In genomic region chr5:90331071-90331470, GRCm38 (mm10) we compare ENCODE assay signal across 24 mouse cellular contexts. TPM values are rescaled to one million over a fixed set of nuclear protein-coding genes. Genes with fewer than 3 reads are reported as not detected.
DNase-seq lines count a peak whose midpoint lies in the region; ATAC-seq and TF ChIP-seq lines count a peak whose summit lies in the region.
"Had no signal": no experiment of that assay in that cellular context is flagged by ENCODE, and none has a peak within 500 bp of the region (broad histone marks: within the 10 kb centered on the region; RNA-seq: fewer than 3 reads in every experiment).

No protein-coding gene starts in this region.

- H3K27me3 ChIP-seq in heart, embryonic 15.5 days, result no peaks in the 10 kb centered on the region
- H3K27me3 ChIP-seq in forebrain, postnatal 0 days (ENCODE audit: insufficient read depth, low read length), result no peaks in the 10 kb centered on the region
- H3K27me3 ChIP-seq in midbrain, embryonic 13.5 days, result no peaks in the 10 kb centered on the region
- H3K27me3 ChIP-seq: forebrain, embryonic 13.5 days; heart, embryonic 12.5 days; hindbrain, embryonic 15.5 days; limb, embryonic 12.5 days; liver, embryonic 12.5 days; lung, embryonic 15.5 days had no signal

- H3K4me3 ChIP-seq in heart, embryonic 15.5 days, result no peak overlapping the region
- H3K4me3 ChIP-seq in forebrain, postnatal 0 days (ENCODE audit: low read depth, low read length), result no peak overlapping the region
- H3K4me3 ChIP-seq in midbrain, embryonic 13.5 days (replicated peaks), result no peak overlapping the region
- H3K4me3 ChIP-seq: forebrain, embryonic 13.5 days; heart, adult 2 months; heart, embryonic 12.5 days; hindbrain, embryonic 10.5 days; hindbrain, embryonic 15.5 days; limb, embryonic 12.5 days; liver, embryonic 12.5 days; lung, embryonic 15.5 days had no signal

- 70% methylated on average over 1 of the region's 1 CpGs for WGBS in heart, embryonic 15.5 days
- 65% methylated on average over 1 of the region's 1 CpGs for WGBS in forebrain, postnatal 0 days
- WGBS in midbrain, embryonic 13.5 days, result 94% methylated on average over 1 of the region's 1 CpGs

- peak overlapping the region; percentile 34; the same call in 1 of the 2 replicates for H3K27ac ChIP-seq in heart, embryonic 15.5 days
- no peak overlapping the region for H3K27ac ChIP-seq in forebrain, postnatal 0 days (ENCODE audit: low read depth, low read length)
- H3K27ac ChIP-seq in midbrain, embryonic 13.5 days, result no peak overlapping the region
- H3K27ac ChIP-seq: forebrain, embryonic 13.5 days; heart, adult 2 months; hindbrain, embryonic 10.5 days; hindbrain, embryonic 15.5 days; limb, embryonic 12.5 days; liver, embryonic 12.5 days; lung, embryonic 15.5 days had no signal

- no peak overlapping the region for H3K9ac ChIP-seq in heart, embryonic 15.5 days
- H3K9ac ChIP-seq in forebrain, postnatal 0 days, result no peak overlapping the region
- no peak overlapping the region for H3K9ac ChIP-seq in midbrain, embryonic 13.5 days (replicated peaks)
- H3K9ac ChIP-seq: forebrain, embryonic 13.5 days; heart, embryonic 12.5 days; hindbrain, embryonic 15.5 days; limb, embryonic 12.5 days; liver, embryonic 12.5 days; lung, embryonic 15.5 days had no signal

- no peaks in the 10 kb centered on the region for H3K36me3 ChIP-seq in heart, embryonic 15.5 days
- no peaks in the 10 kb centered on the region for H3K36me3 ChIP-seq in forebrain, postnatal 0 days (ENCODE audit: insufficient read depth)
- H3K36me3 ChIP-seq in midbrain, embryonic 13.5 days, result no peaks in the 10 kb centered on the region
- H3K36me3 ChIP-seq: heart, embryonic 12.5 days; hindbrain, embryonic 10.5 days; hindbrain, embryonic 15.5 days; limb, embryonic 12.5 days; liver, embryonic 12.5 days; lung, embryonic 15.5 days had no signal

- H3K4me2 ChIP-seq in heart, embryonic 15.5 days, result no peak overlapping the region
- no peak overlapping the region for H3K4me2 ChIP-seq in forebrain, postnatal 0 days (ENCODE audit: low read depth)
- no peak overlapping the region for H3K4me2 ChIP-seq in midbrain, embryonic 13.5 days (replicated peaks)
- H3K4me2 ChIP-seq: forebrain, embryonic 13.5 days; heart, embryonic 12.5 days; hindbrain, embryonic 15.5 days; limb, embryonic 12.5 days; liver, embryonic 12.5 days; lung, embryonic 15.5 days had no signal

- no peak for ATAC-seq in heart, embryonic 15.5 days (replicated peaks; ENCODE audit: insufficient number of reproducible peaks, insufficient read depth, low FRiP score, low read depth)
- ATAC-seq in common myeloid progenitor, adult 5-6 weeks (replicated peaks; ENCODE audit: low read depth, poor library complexity, severe bottlenecking), result 0 out of 2 replicates have a peak, but pooled peaks have one; percentile 23
- no peak for ATAC-seq in forebrain, postnatal 0 days
- ATAC-seq in midbrain, embryonic 13.5 days, result no peak
- ATAC-seq: forebrain, embryonic 13.5 days; liver, embryonic 12.5 days had no signal

- no peaks in the 10 kb centered on the region for H3K9me3 ChIP-seq in heart, embryonic 15.5 days (replicated peaks)
- no peaks in the 10 kb centered on the region for H3K9me3 ChIP-seq in forebrain, postnatal 0 days (ENCODE audit: low read length)
- H3K9me3 ChIP-seq in midbrain, embryonic 13.5 days, result no peaks in the 10 kb centered on the region
- H3K9me3 ChIP-seq: forebrain, embryonic 13.5 days; heart, embryonic 12.5 days; hindbrain, embryonic 10.5 days; hindbrain, embryonic 15.5 days; limb, embryonic 12.5 days; liver, embryonic 12.5 days; lung, embryonic 15.5 days had no signal

- no peak for DNase-seq in heart, postnatal 4 days
- peak; percentile 32 to 47 for DNase-seq in lung, adult 18-20 months
- DNase-seq in lung, postnatal 14 days, result no peak
- DNase-seq in lung, postnatal 36 days, result peak; percentile 65
- DNase-seq in forebrain, postnatal 0 days, result no peak
- DNase-seq: adrenal gland, postnatal 14 days; cerebellum, adult 18-20 months; cerebellum, postnatal 25 days; gastrocnemius, postnatal 36 days; heart, adult 2 months; heart, postnatal 10 days; kidney, adult 9 months; kidney, postnatal 14 days; midbrain, embryonic 14.5 days had no signal

- H3K4me1 ChIP-seq in heart, embryonic 15.5 days (replicated peaks), result peaks cover 8% of the 10 kb centered on the region
- H3K4me1 ChIP-seq in forebrain, postnatal 0 days (ENCODE audit: insufficient read depth), result no peaks in the 10 kb centered on the region
- H3K4me1 ChIP-seq in midbrain, embryonic 13.5 days (replicated peaks), result peaks cover 4% of the 10 kb centered on the region; the same call in 1 of the 2 replicates
- H3K4me1 ChIP-seq: forebrain, embryonic 13.5 days; hindbrain, embryonic 10.5 days; hindbrain, embryonic 15.5 days; limb, embryonic 12.5 days had no signal

- no peak for TF ChIP-seq CTCF in forebrain, postnatal 0 days (IDR thresholded peaks at IDR 0.05; ENCODE audit: low read depth)

RNA-seq across cellular contexts. Expression of gene Ankrd17, which starts 35.3 kb away (rescaled TPM):
- polyA plus RNA-seq in heart, embryonic 15.5 days (2015; fragmentation: Nextera tagmentation; extraction: Ambion mirVana), result 14.3 and 17.1 TPM in 2 replicates
- total RNA-seq in heart, postnatal 4 days (2021), result 10 to 100 TPM; 85.7 to 88.5 TPM
- 149 and 213 TPM in 2 replicates for total RNA-seq in common myeloid progenitor, adult 5-6 weeks (2017)
- total RNA-seq in forebrain, postnatal 0 days (2014; rRNA removed), result 51.4 and 68.2 TPM in 2 replicates
- 13.1 and 20.4 TPM in 2 replicates for polyA plus RNA-seq in forebrain, postnatal 0 days (2015; fragmentation: Nextera tagmentation; extraction: Ambion mirVana)
- polyA plus RNA-seq in midbrain, embryonic 13.5 days (2015; fragmentation: Nextera tagmentation; extraction: Ambion mirVana), result 31.5 and 32.2 TPM in 2 replicates

RNA-seq across cellular contexts. Expression of gene Gm9958, which starts 35.9 kb away (rescaled TPM):
- 2.9 and 3.4 TPM in 2 replicates for polyA plus RNA-seq in heart, embryonic 15.5 days (2015; fragmentation: Nextera tagmentation; extraction: Ambion mirVana)
- total RNA-seq in heart, postnatal 4 days (2021), result 1 to 10 TPM in 1 of 2 experiments, under 1 TPM in 1; 0.81 to 1.8 TPM
- total RNA-seq in common myeloid progenitor, adult 5-6 weeks (2017), result 1.2 and 3.2 TPM in 2 replicates
- total RNA-seq in forebrain, postnatal 0 days (2014; rRNA removed), result 1.1 and 1.3 TPM in 2 replicates
- 1.8 and 2.5 TPM in 2 replicates for polyA plus RNA-seq in forebrain, postnatal 0 days (2015; fragmentation: Nextera tagmentation; extraction: Ambion mirVana)
- 6.5 and 6.9 TPM in 2 replicates for polyA plus RNA-seq in midbrain, embryonic 13.5 days (2015; fragmentation: Nextera tagmentation; extraction: Ambion mirVana)

Comparison
In these comparisons a context has a peak if more than half of its experiments do, and no peak if none do; other contexts are left out.
1. DNase-seq: peak in lung, adult 18-20 months (2 of 2) and lung, postnatal 36 days (single experiment); none in heart, postnatal 4 days (single experiment), lung, postnatal 14 days (single experiment) and forebrain, postnatal 0 days (single experiment).